Mouse (Mus musculus) heart, adult 2 months (tissue): ENCODE measurements around the gene Zbtb32. TPM values are rescaled to one million over a fixed set of nuclear protein-coding genes. Genes with fewer than 3 reads are reported as not detected.

Experiments used
- DNase-seq, 2 experiments: peaks; one replicate each; pipeline ENCODE4 v3.0.0; 2021
- H3K27ac ChIP-seq: fragments of 200-600 bp; 2 replicates; pipeline ENCODE4 v1.8.1; 2022
- H3K27me3 ChIP-seq: fragments of 200-500 bp; 2 replicates; pipeline ENCODE4 v1.6.1; 2012; ENCODE audit warnings: mild to moderate bottlenecking, low read length, inconsistent platforms, mixed read lengths; ENCODE audit not compliant: control insufficient read depth, insufficient read depth
- H3K36me3 ChIP-seq: fragments of 200-500 bp; 2 replicates; pipeline ENCODE4 v1.6.1; 2012; ENCODE audit warnings: low read length, inconsistent platforms; ENCODE audit not compliant: control insufficient read depth, insufficient read depth
- H3K4me1 ChIP-seq: fragments of 200-500 bp; 2 replicates; pipeline ENCODE4 v1.6.1; 2011; ENCODE audit warnings: low read length; ENCODE audit not compliant: control insufficient read depth, insufficient read depth
- H3K4me3 ChIP-seq: fragments of 200-600 bp; 2 replicates; pipeline ENCODE4 v1.8.1; 2022
- H3K79me2 ChIP-seq: fragments of 200-500 bp; replicated peaks from 2 replicates; pipeline ENCODE4 v1.6.1; 2012; ENCODE audit warnings: mild to moderate bottlenecking, inconsistent platforms, low read length, moderate library complexity, mixed read lengths; ENCODE audit not compliant: control insufficient read depth, insufficient read depth
- H3K9ac ChIP-seq: fragments of 200-500 bp; 2 replicates; pipeline ENCODE4 v1.6.1; 2012; ENCODE audit warnings: low read depth, mild to moderate bottlenecking, control low read depth, inconsistent platforms, low read length, mixed read lengths
- CTCF ChIP-seq: fragments of 200-600 bp; IDR thresholded peaks from 2 replicates; pipeline ENCODE4 v1.8.1; 2022; ENCODE audit warnings: antibody characterized with exemption, mild to moderate bottlenecking, moderate library complexity
- EP300 ChIP-seq: fragments of 200-500 bp; IDR thresholded peaks from 2 replicates; pipeline ENCODE4 v1.6.1; 2011; ENCODE audit warnings: low read depth, low read length, control low read depth; ENCODE audit not compliant: insufficient read depth
- POLR2A ChIP-seq: fragments of 200-500 bp; IDR thresholded peaks from 2 replicates; pipeline ENCODE4 v1.6.1; 2011; ENCODE audit warnings: mild to moderate bottlenecking, low read depth, low read length, control low read depth; ENCODE audit not compliant: insufficient read depth
- WGBS: fragments of 180-500 bp; shearing (Covaris S2); methylation state at CpG from one replicate; pipeline ENCODE4 v1.1.7; 2018; 5-methylcytosine and 5-hydroxymethylcytosine counted together
- intact Hi-C: fragments of 180-260 bp; cut with DNase I; formaldehyde crosslinking; loops from one replicate; pipeline ENCODE4 v1.15.1; 2025
- polyA plus RNA-seq: library from polyadenylated mRNA; depleted of rRNA; stranded (reverse); fragments of >200 nt; gene quantifications from 2 replicates; pipeline ENCODE4 v1.2.3, GENCODE M21; 2012
- total RNA-seq, 2 experiments: library from RNA; stranded (reverse); gene quantifications; 2 replicates each; pipeline ENCODE4 v1.2.3; 2021

Zbtb32 gene
- total and polyA plus RNA-seq, 3 experiments, result 0.11 to 0.64 TPM; not detected in 1

DNA sequence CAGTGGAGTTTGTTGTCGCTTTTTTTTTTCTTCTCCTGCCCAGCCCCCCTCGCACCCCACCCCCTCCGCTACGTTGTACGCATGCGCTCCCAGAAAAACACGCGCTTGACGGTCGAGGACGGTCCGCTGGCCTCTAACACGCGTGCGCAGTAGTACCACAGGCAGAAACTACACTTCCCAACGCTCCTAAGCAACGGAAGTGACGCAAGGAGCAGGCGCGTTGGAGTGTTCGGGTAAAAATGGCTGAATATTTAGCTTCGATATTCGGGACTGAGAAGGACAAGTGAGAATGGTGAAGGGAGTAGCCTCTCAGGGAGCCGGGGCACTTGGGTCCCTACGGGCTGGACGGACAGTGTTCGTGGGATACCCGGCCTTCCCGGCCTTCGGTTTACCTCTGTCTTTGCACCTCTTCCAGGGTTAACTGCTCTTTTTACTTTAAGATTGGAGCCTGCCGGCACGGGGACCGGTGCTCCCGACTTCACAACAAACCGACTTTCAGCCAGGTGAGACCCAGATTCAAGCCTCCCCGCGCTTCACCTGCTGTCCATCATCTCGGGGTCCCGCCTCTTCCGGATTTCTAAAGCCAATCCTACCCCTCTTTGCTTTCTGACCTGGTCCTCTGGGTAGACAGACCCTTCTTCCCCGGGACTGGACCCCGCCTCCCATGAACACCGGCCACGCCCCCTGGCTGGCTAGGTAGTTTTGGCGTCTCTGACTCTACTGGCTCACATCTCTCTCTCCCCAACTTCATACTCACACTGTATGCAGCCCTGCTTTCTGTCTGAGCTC lies 35.4 kb downstream of the Zbtb32 start, which contains the start of the genes U2af1l4, Gm49396 and Psenen:
U2af1l4 (plus strand) TSS at position 185 of the 789 bp plus-strand sequence.
Gm49396 (plus strand) TSS at position 228 of the 789 bp plus-strand sequence.
Psenen (minus strand) TSS at position 511 of the 789 bp plus-strand sequence.
- peak within 1 kb of the TSS; percentile 72 for H3K9ac ChIP-seq
- peak within 1 kb of the TSS; percentile 71 for H3K4me3 ChIP-seq
- no peaks in the 10 kb centered on the region for H3K79me2 ChIP-seq
- no peaks in the 10 kb centered on the region for H3K27me3 ChIP-seq
- intact Hi-C loops, result loop anchor here (1.0 kb wide), 1 partner anchor 25 kb away; the partner anchor contains the start of gene Kmt2b
- H3K27ac ChIP-seq, result peak within 1 kb of the TSS; percentile 99
- peak; percentile 93 to 97 for DNase-seq
- H3K36me3 ChIP-seq, result no peaks in the 10 kb centered on the region
- H3K4me1 ChIP-seq, result peaks cover 5% of the 10 kb centered on the region
- TF ChIP-seq POLR2A (peak; percentile 63; the same call in 1 of the 2 replicates), EP300 (peak; percentile 73), CTCF (no peak)
- WGBS, result under 1% methylated on average over 45 of the region's 45 CpGs

DNA sequence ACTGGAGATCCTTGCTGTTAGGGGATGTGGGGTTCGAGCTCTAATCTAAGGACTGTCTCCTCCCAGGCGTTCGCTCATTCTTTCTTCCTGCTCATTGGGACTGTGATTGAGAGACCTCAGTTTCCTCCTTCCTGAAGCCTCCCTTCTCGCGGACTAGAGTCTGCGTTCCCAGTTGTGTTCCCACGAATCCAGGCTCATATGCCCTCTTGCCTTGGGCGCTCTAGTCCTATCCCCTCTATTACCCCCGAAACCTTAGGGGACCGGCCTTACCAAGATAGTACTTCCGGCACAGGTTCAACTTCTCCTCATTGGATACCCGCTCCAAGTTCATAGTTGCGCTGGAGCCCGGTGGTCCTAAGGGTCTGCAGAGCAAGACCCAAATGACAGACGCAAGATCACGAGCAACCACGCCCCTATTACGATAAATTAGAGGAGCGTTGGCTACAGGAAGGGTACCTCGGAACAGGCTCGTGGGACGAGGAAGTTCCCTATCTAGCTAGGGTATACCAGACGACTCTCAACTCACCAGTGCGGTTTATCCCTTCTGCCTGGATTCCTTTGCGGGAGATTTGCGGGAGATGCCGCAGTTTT lies 36.1 kb downstream of the Zbtb32 start:
- WGBS, result under 1% methylated on average over 27 of the region's 27 CpGs
- Histone ChIP-seq H3K27me3 (no peaks in the 10 kb centered on the region), H3K4me1 (peaks cover 5% of the 10 kb centered on the region), H3K27ac (peak overlapping the region; percentile 99), H3K79me2 (no peaks in the 10 kb centered on the region), H3K4me3 (peak overlapping the region; percentile 71), H3K9ac (peak overlapping the region; percentile 41), H3K36me3 (no peaks in the 10 kb centered on the region)
- TF ChIP-seq CTCF, result no peak
- TF ChIP-seq POLR2A, result no peak
- TF ChIP-seq EP300, result no peak
- intact Hi-C loops, result loop anchor here (1.0 kb wide), 1 partner anchor 26 kb away; the partner anchor contains the start of gene Kmt2b
- no peak for DNase-seq

DNA sequence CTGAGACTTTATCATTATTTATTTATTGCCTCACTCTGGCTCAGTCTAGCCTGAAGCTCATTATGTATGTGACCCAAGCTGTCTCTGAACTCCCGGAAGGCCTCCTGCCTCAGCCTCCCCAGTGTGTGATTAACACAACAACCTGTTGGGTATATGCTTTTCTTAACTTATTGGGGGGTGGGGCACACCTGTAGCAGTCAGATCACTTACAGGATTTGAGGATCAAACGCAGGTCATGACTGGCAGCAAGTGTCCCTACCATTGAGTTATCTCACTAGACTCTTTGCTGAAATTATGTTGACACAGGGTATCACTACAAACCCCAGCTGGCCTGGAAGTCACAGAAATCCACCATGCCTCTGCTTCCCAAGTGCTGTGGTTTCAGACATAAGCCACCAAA lies 38.4 kb downstream of the Zbtb32 start:
- no peak for TF ChIP-seq POLR2A
- TF ChIP-seq EP300, result no peak
- TF ChIP-seq CTCF, result no peak
- no peak overlapping the region; the same call in 1 of the 2 replicates for H3K27ac ChIP-seq
- WGBS, result 60% methylated on average over 2 of the region's 2 CpGs

DNA sequence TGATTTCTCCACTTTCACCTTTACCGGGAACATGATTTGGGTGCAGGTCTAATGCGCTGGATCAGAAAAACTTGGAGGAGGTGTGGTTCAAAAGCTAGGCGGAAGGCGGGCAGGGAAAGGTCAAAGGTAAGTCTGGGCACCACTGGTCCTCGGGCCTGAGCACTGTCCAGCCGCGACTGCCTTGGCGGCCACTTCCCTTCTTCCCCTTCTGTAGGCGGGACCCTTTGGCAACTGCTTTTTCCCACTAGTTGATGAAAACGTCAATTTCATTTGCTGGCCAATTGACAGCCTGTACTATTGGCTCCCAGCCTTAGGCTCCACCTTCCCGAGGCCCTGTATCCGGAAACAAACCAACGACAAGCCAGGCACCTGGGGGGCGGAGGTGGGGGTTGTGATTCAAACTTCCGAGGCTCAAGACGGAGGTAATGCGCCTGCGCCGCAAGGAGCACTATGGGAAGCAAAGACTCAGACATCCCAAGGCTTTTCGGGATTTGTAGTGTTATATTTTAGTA lies 39.2 kb downstream of the Zbtb32 start, which contains the start of gene Lin37:
Lin37 (minus strand) TSS at position 396 of the 512 bp plus-strand sequence.
- Histone ChIP-seq H3K9ac (peak within 1 kb of the TSS; percentile 86), H3K79me2 (no peaks in the 10 kb centered on the region), H3K27ac (peak within 1 kb of the TSS; percentile 68), H3K36me3 (no peaks in the 10 kb centered on the region), H3K27me3 (no peaks in the 10 kb centered on the region), H3K4me1 (peaks cover 5% of the 10 kb centered on the region), H3K4me3 (peak within 1 kb of the TSS; percentile 64)
- DNase-seq, result peak; percentile 91 to 98
- 0 out of 2 replicates have a peak, but pooled peaks have one; percentile 41 for TF ChIP-seq EP300
- peak; percentile 87 for TF ChIP-seq POLR2A
- TF ChIP-seq CTCF, result no peak
- intact Hi-C loops, result no loop called here
- WGBS, result 0% methylated on average over 20 of the region's 20 CpGs

More for the DNA sequence above, 38.4 kb downstream of the Zbtb32 start:
- Histone ChIP-seq H3K36me3 (no peaks in the 10 kb centered on the region), H3K79me2 (no peaks in the 10 kb centered on the region), H3K4me3 (no peak overlapping the region), H3K27me3 (no peaks in the 10 kb centered on the region), H3K4me1 (peaks cover 5% of the 10 kb centered on the region), H3K9ac (no peak overlapping the region)
- intact Hi-C loops, result no loop called here
- no peak for DNase-seq

DNA sequence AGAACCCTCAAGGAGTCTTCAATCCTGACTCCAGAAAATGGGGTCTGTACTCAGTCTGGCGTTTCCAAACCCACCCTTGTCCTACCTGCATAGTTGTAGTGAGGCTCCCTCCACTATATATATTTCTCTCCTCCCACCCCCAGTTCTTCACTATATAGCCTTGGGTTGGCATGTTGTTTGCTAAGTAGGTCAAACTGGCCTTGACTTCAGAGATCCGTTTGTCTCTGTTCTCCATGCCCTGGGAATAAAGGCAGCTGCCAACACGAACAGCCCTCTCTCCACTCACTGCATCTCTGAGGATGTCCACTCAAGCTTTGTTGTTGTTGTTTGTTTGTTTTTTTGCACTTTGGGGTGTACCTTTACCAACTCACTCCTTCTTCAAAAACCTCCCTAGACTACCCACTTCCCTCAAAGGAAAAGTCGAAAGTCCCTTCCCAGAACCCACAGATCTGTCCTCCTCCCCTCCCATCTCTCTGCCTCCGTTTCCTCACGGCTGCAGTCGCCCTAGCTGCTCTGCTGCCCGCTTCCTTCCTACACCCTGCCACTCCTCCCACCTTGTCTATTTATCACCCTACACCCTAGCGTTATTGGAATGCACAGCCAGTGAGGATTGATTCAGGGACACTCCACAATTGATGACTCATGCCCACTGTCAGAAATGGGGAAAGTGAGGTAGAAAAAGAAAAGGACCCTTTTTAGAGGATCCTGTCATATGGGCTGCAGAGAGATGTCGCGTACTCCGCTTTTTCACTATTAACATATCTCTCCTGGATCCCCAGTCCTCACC lies 39.9 kb downstream of the Zbtb32 start:
- WGBS, result 7% methylated on average over 12 of the region's 12 CpGs
- no peaks in the 10 kb centered on the region for H3K36me3 ChIP-seq
- no peak for TF ChIP-seq EP300
- no peak for TF ChIP-seq CTCF
- no peak for TF ChIP-seq POLR2A

More for the DNA sequence above, 39.9 kb downstream of the Zbtb32 start:
- intact Hi-C loops, result no loop called here
- peak overlapping the region; percentile 86 for H3K9ac ChIP-seq
- H3K27ac ChIP-seq, result peak overlapping the region; percentile 68
- no peaks in the 10 kb centered on the region for H3K27me3 ChIP-seq
- no peaks in the 10 kb centered on the region for H3K79me2 ChIP-seq
- peaks cover 4% of the 10 kb centered on the region for H3K4me1 ChIP-seq
- H3K4me3 ChIP-seq, result peak overlapping the region; percentile 64
- DNase-seq, result no peak
